Mouse (Mus musculus) ES-Bruce4 (cell line): ENCODE data around the gene Bdkrb1.

Experiments used
- CTCF ChIP-seq: IDR thresholded peaks from one replicate; pipeline ENCODE4 v1.8.1; 2011; ENCODE audit warnings: low read depth, low read length
- EP300 ChIP-seq: IDR thresholded peaks from 2 replicates; pipeline ENCODE4 v1.6.1; 2011; ENCODE audit warnings: low read depth, low read length; ENCODE audit not compliant: insufficient read depth
- POLR2A ChIP-seq: IDR thresholded peaks from one replicate; pipeline ENCODE4 v1.8.1; 2011; ENCODE audit warnings: low read length; ENCODE audit not compliant: insufficient read depth

DNA sequence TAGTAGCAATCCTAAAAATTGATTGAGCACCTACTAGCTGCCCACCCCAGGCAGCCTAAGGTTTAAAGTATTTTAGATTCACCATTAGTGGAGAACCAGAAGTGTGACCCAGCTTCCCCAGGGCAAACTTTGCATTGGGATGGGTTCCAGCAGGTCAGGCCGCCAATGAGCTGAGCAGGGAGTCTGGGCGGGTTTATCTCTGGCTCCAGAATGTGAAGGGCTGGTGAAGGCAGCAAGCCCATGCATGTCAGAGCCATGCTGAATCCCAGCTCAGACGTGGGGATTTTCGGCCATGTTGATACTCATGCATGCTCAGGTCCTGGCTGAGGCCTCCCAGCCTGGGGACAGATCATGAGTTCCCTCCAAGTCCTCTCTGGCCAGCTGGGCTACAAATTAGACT, 28.5 kb upstream of the Bdkrb1 start:
- TF ChIP-seq CTCF (no peak), POLR2A (no peak), EP300 (no peak)
